Mouse (Mus musculus) kidney, adult 2 months (tissue): ENCODE measurements around the gene Mtch1.

Experiments used
- CTCF ChIP-seq: fragments of 200-500 bp; conservative IDR thresholded peaks from 2 replicates; pipeline ENCODE4 v1.5.1; 2011; ENCODE audit warnings: low read depth, mild to moderate bottlenecking, control low read depth, low read length, moderate library complexity, mixed read lengths; ENCODE audit not compliant: insufficient read depth, insufficient read length
- POLR2A ChIP-seq: fragments of 200-500 bp; IDR thresholded peaks from one replicate; pipeline ENCODE4 v1.6.1; 2011; ENCODE audit warnings: low read depth, low read length, control low read depth

DNA sequence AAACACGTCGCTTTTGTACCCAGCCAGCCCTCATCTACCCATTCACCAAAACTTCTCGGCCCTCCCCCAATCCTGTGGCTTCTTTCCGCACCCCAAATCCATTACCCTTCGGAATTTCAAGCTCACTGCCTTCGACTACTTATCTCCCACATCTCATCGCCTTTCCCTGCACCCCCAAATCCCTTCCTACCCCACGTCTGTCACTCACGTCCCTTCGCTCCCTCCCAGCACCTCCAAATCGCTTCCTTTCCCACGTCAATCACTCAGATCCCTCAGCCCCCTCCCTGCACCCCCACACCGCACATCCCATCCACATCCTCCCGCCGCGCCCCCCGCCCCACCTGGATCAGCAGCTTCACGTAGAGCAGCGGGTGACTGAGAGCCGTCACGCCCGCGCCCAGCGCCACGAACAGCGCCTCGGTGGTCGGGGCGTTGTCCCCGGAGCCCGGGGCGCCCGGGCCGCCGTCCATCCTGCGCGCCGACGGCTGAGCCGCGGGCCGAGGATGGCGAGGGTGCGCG is 549 bp downstream of the Mtch1 start:
- TF ChIP-seq POLR2A (no peak), CTCF (no peak)
